Mouse (Mus musculus) right cerebral cortex, postnatal 36 days (tissue): ENCODE measurements at regions not wholly inside any gene's neighbourhood (a gene's known extent, or its start where the extent isn't known, plus 50 kb on each side); places are given as distances from the start of the nearest gene placed in this dataset.
"Not testable (repeated sequence)": the region's sequence is repeated elsewhere in the genome, so short reads cannot be mapped to it uniquely, and the experiment has no call there.

Experiments
- DNase-seq, 2 experiments: peaks; one replicate each; pipeline ENCODE4 v3.0.0; 2022; ENCODE audit warnings: low spot score in 2 of 2, mixed read lengths in 1 of 2

GRCm38 (mm10) chr2:78600753-78601152, 267.2 kb upstream of the Ube2e3 start:
- DNase-seq: no peak

GRCm38 (mm10) chr2:78598039-78598438, 269.9 kb upstream of the Ube2e3 start:
- no peak for DNase-seq

- no peak for DNase-seq
Measured at GRCm38 (mm10) chr2:78596251-78596650, 271.7 kb upstream of the Ube2e3 start.

- no peak for DNase-seq
Measured at GRCm38 (mm10) chr2:78580013-78580412, 287.9 kb upstream of the Ube2e3 start.

GRCm38 (mm10) chr2:78572492-78572891, 295.4 kb upstream of the Ube2e3 start:
- DNase-seq: no peak

GRCm38 (mm10) chr2:78558128-78558527, 309.8 kb upstream of the Ube2e3 start:
- DNase-seq: no peak

GRCm38 (mm10) chr2:78551085-78551484, 316.8 kb upstream of the Ube2e3 start:
- no peak for DNase-seq

- DNase-seq: no peak
Measured at GRCm38 (mm10) chr2:78548683-78549467, 319.0 kb upstream of the Ube2e3 start.

- DNase-seq: no peak
Measured at GRCm38 (mm10) chr2:78547286-78547685, 320.6 kb upstream of the Ube2e3 start.

GRCm38 (mm10) chr2:78540422-78540821, 327.5 kb upstream of the Ube2e3 start:
- DNase-seq: no peak

GRCm38 (mm10) chr2:78539592-78540300, 328.2 kb upstream of the Ube2e3 start:
- no peak for DNase-seq

GRCm38 (mm10) chr2:78537574-78537973, 330.4 kb upstream of the Ube2e3 start:
- DNase-seq: peak in 1 of 2 experiments; percentile 6

- DNase-seq: not testable (repeated sequence)
Measured at GRCm38 (mm10) chr2:78533881-78534280, 334.0 kb upstream of the Ube2e3 start.

GRCm38 (mm10) chr2:78530535-78530934, 337.4 kb upstream of the Ube2e3 start:
- no peak for DNase-seq

GRCm38 (mm10) chr2:78520258-78521023, 347.5 kb upstream of the Ube2e3 start:
- no peak for DNase-seq

GRCm38 (mm10) chr2:78493115-78493514, 374.8 kb upstream of the Ube2e3 start:
- no peak for DNase-seq

- peak in 1 of 2 experiments; percentile 7 for DNase-seq
Measured at GRCm38 (mm10) chr2:78480036-78480435, 387.9 kb upstream of the Ube2e3 start.

- no peak for DNase-seq
Measured at GRCm38 (mm10) chr2:78459444-78459843, 408.5 kb upstream of the Ube2e3 start.

GRCm38 (mm10) chr2:78453411-78453810, 414.5 kb upstream of the Ube2e3 start:
- DNase-seq: no peak

GRCm38 (mm10) chr2:78436816-78437215, 431.1 kb upstream of the Ube2e3 start:
- DNase-seq: no peak

- DNase-seq: no peak
Measured at GRCm38 (mm10) chr2:78435071-78435470, 432.9 kb upstream of the Ube2e3 start.

GRCm38 (mm10) chr2:78427659-78428336, 440.1 kb upstream of the Ube2e3 start:
- no peak for DNase-seq
